Mouse (Mus musculus): ENCODE results near the gene Sox18.

GRCm38 (mm10) chr2:181720061-181720460 is 48.6 kb upstream of the Sox18 start:
- TF ChIP-seq CTCF (IDR thresholded peaks at IDR 0.05; ENCODE audit: control insufficient read depth, insufficient read depth, insufficient read length) (no peak), MAX (IDR thresholded peaks at IDR 0.05) (no peak), MYOG (IDR thresholded peaks at IDR 0.05; ENCODE audit: control insufficient read depth, extremely low read depth, insufficient read length) (no peak), CEBPB (IDR thresholded peaks at IDR 0.05; ENCODE audit: low read depth) (no peak)

Data from C2C12 (cell line).